Mouse (Mus musculus) embryonic facial prominence, embryonic 15.5 days (tissue): ENCODE results near the gene Ppp1r12a. TPM values are rescaled to one million over a fixed set of nuclear protein-coding genes. Genes with fewer than 3 reads are reported as not detected.
A peak's percentile ranks its signal among the peaks of the same experiment; 100 is the strongest.

ENCODE experiments used
- ATAC-seq: fragments of 200-750 bp; cut with Nextera tagmentation; 2 replicates; pipeline ENCODE4 v1.8.0; 2017; ENCODE audit warnings: low read depth, moderate TSS enrichment; ENCODE audit not compliant: insufficient number of reproducible peaks, low FRiP score, low TSS enrichment
- H3K27ac ChIP-seq: fragments of 300-500 bp; sonication (generic); replicated peaks from 2 replicates; pipeline ENCODE4 v1.5.1; 2015; ENCODE audit warnings: mild to moderate bottlenecking, inconsistent platforms
- H3K27me3 ChIP-seq: fragments of 300-500 bp; sonication (generic); 2 replicates; pipeline ENCODE4 v1.6.1; 2015; ENCODE audit warnings: inconsistent platforms
- H3K36me3 ChIP-seq: fragments of 300-500 bp; sonication (generic); 2 replicates; pipeline ENCODE4 v1.6.1; 2015; ENCODE audit warnings: mild to moderate bottlenecking, inconsistent platforms
- H3K4me1 ChIP-seq: fragments of 300-500 bp; sonication (generic); 2 replicates; pipeline ENCODE4 v1.6.1; 2015; ENCODE audit warnings: inconsistent platforms
- H3K4me2 ChIP-seq: fragments of 300-500 bp; sonication (generic); replicated peaks from 2 replicates; pipeline ENCODE4 v1.6.1; 2015; ENCODE audit warnings: mild to moderate bottlenecking, inconsistent platforms
- H3K4me3 ChIP-seq: fragments of 300-500 bp; sonication (generic); replicated peaks from 2 replicates; pipeline ENCODE4 v1.5.1; 2015; ENCODE audit warnings: mild to moderate bottlenecking, inconsistent platforms
- H3K9ac ChIP-seq: fragments of 300-500 bp; sonication (generic); 2 replicates; pipeline ENCODE4 v1.6.1; 2015; ENCODE audit warnings: inconsistent platforms
- H3K9me3 ChIP-seq: fragments of 300-500 bp; sonication (generic); replicated peaks from 2 replicates; pipeline ENCODE4 v1.6.1; 2016; ENCODE audit warnings: inconsistent platforms
- WGBS: fragments of 180-500 bp; shearing (Covaris S2); methylation state at CpG from one replicate; pipeline ENCODE4 v1.1.7; 2015; 5-methylcytosine and 5-hydroxymethylcytosine counted together
- polyA plus RNA-seq: library from polyadenylated mRNA; unstranded; fragments of >200 nt; fragmentation: Nextera tagmentation; extraction: Ambion mirVana; gene quantifications from 2 replicates; pipeline ENCODE4 v1.2.1, GENCODE M21; 2015

Gene Ppp1r12a
- polyA plus RNA-seq, 1 experiment from 2014 or later = 81.6 TPM

- H3K9me3 ChIP-seq = no peaks in the 10 kb centered on the region
- no peaks in the 10 kb centered on the region for H3K36me3 ChIP-seq
- peak overlapping the region; percentile 99 for H3K27ac ChIP-seq
- WGBS = 1% methylated on average over 12 of the region's 12 CpGs
- peak overlapping the region; percentile 57 for H3K4me2 ChIP-seq
- peak overlapping the region; percentile 98 for H3K9ac ChIP-seq
- no peaks in the 10 kb centered on the region for H3K27me3 ChIP-seq
- H3K4me3 ChIP-seq = peak overlapping the region; percentile 97
- ATAC-seq = no peak
- peaks cover 17% of the 10 kb centered on the region for H3K4me1 ChIP-seq
Measured at GRCm38 (mm10) chr10:108163021-108163410, 1.0 kb downstream of the Ppp1r12a start.

- WGBS = 9% methylated on average over 3 of the region's 3 CpGs
Measured at GRCm38 (mm10) chr10:108163451-108163850, 1.5 kb downstream of the Ppp1r12a start.

GRCm38 (mm10) chr10:108167823-108168222 is 5.8 kb downstream of the Ppp1r12a start:
- Histone ChIP-seq H3K36me3 (no peaks in the 10 kb centered on the region), H3K27ac (no peak overlapping the region), H3K4me1 (peaks cover 23% of the 10 kb centered on the region), H3K27me3 (no peaks in the 10 kb centered on the region), H3K4me2 (no peak overlapping the region), H3K9ac (no peak overlapping the region), H3K4me3 (no peak overlapping the region), H3K9me3 (no peaks in the 10 kb centered on the region)
- ATAC-seq = no peak
- WGBS = 70% methylated on average over 5 of the region's 5 CpGs

More at GRCm38 (mm10) chr10:108163451-108163850, 1.5 kb downstream of the Ppp1r12a start:
- Histone ChIP-seq H3K36me3 (no peaks in the 10 kb centered on the region), H3K4me1 (peaks cover 17% of the 10 kb centered on the region), H3K4me3 (peak overlapping the region; percentile 97), H3K27me3 (no peaks in the 10 kb centered on the region), H3K27ac (peak overlapping the region; percentile 99), H3K9me3 (no peaks in the 10 kb centered on the region), H3K9ac (peak overlapping the region; percentile 98), H3K4me2 (peak overlapping the region; percentile 57)
- ATAC-seq = no peak

GRCm38 (mm10) chr10:108170818-108171217 is 8.8 kb downstream of the Ppp1r12a start:
- H3K4me3 ChIP-seq = no peak overlapping the region
- H3K9ac ChIP-seq = no peak overlapping the region
- ATAC-seq = no peak
- no peaks in the 10 kb centered on the region for H3K27me3 ChIP-seq
- no peak overlapping the region for H3K27ac ChIP-seq
- H3K4me2 ChIP-seq = no peak overlapping the region
- no peaks in the 10 kb centered on the region for H3K36me3 ChIP-seq
- no peaks in the 10 kb centered on the region for H3K9me3 ChIP-seq
- 62% methylated on average over 3 of the region's 3 CpGs for WGBS
- peaks cover 15% of the 10 kb centered on the region; the same call in 1 of the 2 replicates for H3K4me1 ChIP-seq

GRCm38 (mm10) chr10:108171637-108172036 is 9.6 kb downstream of the Ppp1r12a start:
- no peak for ATAC-seq
- 89% methylated on average over 3 of the region's 3 CpGs for WGBS

GRCm38 (mm10) chr10:108172817-108173563 is 11.0 kb downstream of the Ppp1r12a start:
- Histone ChIP-seq H3K27me3 (no peaks in the 10 kb centered on the region), H3K27ac (no peak overlapping the region), H3K36me3 (no peaks in the 10 kb centered on the region), H3K9me3 (no peaks in the 10 kb centered on the region), H3K4me2 (no peak overlapping the region), H3K4me1 (peaks cover 12% of the 10 kb centered on the region; the same call in 1 of the 2 replicates), H3K4me3 (no peak overlapping the region), H3K9ac (no peak overlapping the region)
- no peak for ATAC-seq
- WGBS = 45% methylated on average over 6 of the region's 6 CpGs

More at GRCm38 (mm10) chr10:108171637-108172036, 9.6 kb downstream of the Ppp1r12a start:
- Histone ChIP-seq H3K27me3 (no peaks in the 10 kb centered on the region), H3K36me3 (no peaks in the 10 kb centered on the region), H3K9me3 (no peaks in the 10 kb centered on the region), H3K4me3 (no peak overlapping the region), H3K27ac (no peak overlapping the region), H3K4me2 (no peak overlapping the region), H3K4me1 (peaks cover 15% of the 10 kb centered on the region; the same call in 1 of the 2 replicates), H3K9ac (no peak overlapping the region)

- no peak for ATAC-seq
- H3K4me1 ChIP-seq = peaks cover 12% of the 10 kb centered on the region; the same call in 1 of the 2 replicates
- H3K4me3 ChIP-seq = no peak overlapping the region
- no peaks in the 10 kb centered on the region for H3K9me3 ChIP-seq
- H3K27ac ChIP-seq = no peak overlapping the region
- H3K9ac ChIP-seq = no peak overlapping the region
- WGBS = 75% methylated on average over 5 of the region's 5 CpGs
- H3K27me3 ChIP-seq = no peaks in the 10 kb centered on the region
- H3K4me2 ChIP-seq = no peak overlapping the region
- no peaks in the 10 kb centered on the region for H3K36me3 ChIP-seq
Measured at GRCm38 (mm10) chr10:108174107-108174506, 12.1 kb downstream of the Ppp1r12a start.

GRCm38 (mm10) chr10:108175885-108176284 is 13.9 kb downstream of the Ppp1r12a start:
- no peaks in the 10 kb centered on the region for H3K9me3 ChIP-seq
- no peak overlapping the region for H3K9ac ChIP-seq
- no peak for ATAC-seq
- WGBS = 64% methylated on average over 2 of the region's 2 CpGs
- no peak overlapping the region for H3K4me3 ChIP-seq
- peaks cover 10% of the 10 kb centered on the region; the same call in 1 of the 2 replicates for H3K4me1 ChIP-seq
- H3K4me2 ChIP-seq = no peak overlapping the region
- no peak overlapping the region for H3K27ac ChIP-seq
- no peaks in the 10 kb centered on the region for H3K36me3 ChIP-seq
- no peaks in the 10 kb centered on the region for H3K27me3 ChIP-seq

GRCm38 (mm10) chr10:108178285-108178848 is 16.4 kb downstream of the Ppp1r12a start:
- H3K4me3 ChIP-seq = no peak overlapping the region
- whole genome bisulfite sequencing = 84% methylated on average over 6 of the region's 6 CpGs
- H3K36me3 ChIP-seq = no peaks in the 10 kb centered on the region
- H3K4me1 ChIP-seq = no peaks in the 10 kb centered on the region
- no peak overlapping the region for H3K4me2 ChIP-seq
- H3K9ac ChIP-seq = no peak overlapping the region
- ATAC-seq = no peak
- no peak overlapping the region for H3K27ac ChIP-seq
- H3K27me3 ChIP-seq = no peaks in the 10 kb centered on the region
- H3K9me3 ChIP-seq = no peaks in the 10 kb centered on the region

GRCm38 (mm10) chr10:108179404-108179803 is 17.4 kb downstream of the Ppp1r12a start:
- Histone ChIP-seq H3K27ac (no peak overlapping the region), H3K4me2 (no peak overlapping the region), H3K9me3 (no peaks in the 10 kb centered on the region), H3K9ac (no peak overlapping the region), H3K36me3 (no peaks in the 10 kb centered on the region), H3K4me1 (no peaks in the 10 kb centered on the region; the same call in 1 of the 2 replicates), H3K4me3 (no peak overlapping the region), H3K27me3 (no peaks in the 10 kb centered on the region)
- ATAC-seq = no peak
- WGBS = 55% methylated on average over 3 of the region's 3 CpGs

- H3K4me3 ChIP-seq = no peak overlapping the region
- peaks cover 8% of the 10 kb centered on the region; the same call in 1 of the 2 replicates for H3K4me1 ChIP-seq
- H3K9me3 ChIP-seq = no peaks in the 10 kb centered on the region
- H3K36me3 ChIP-seq = no peaks in the 10 kb centered on the region
- H3K9ac ChIP-seq = no peak overlapping the region
- H3K27me3 ChIP-seq = no peaks in the 10 kb centered on the region
- ATAC-seq = no peak
- no peak overlapping the region for H3K4me2 ChIP-seq
- no peak overlapping the region for H3K27ac ChIP-seq
- WGBS = 67% methylated on average over 2 of the region's 2 CpGs
Measured at GRCm38 (mm10) chr10:108180313-108180712, 18.3 kb downstream of the Ppp1r12a start.
